Mouse (Mus musculus) myocyte (in vitro differentiated cells): ENCODE measurements around the gene Ralgps1.

Source experiments
- E2F4 ChIP-seq: IDR thresholded peaks from one replicate; pipeline ENCODE4 v1.6.1; 2011; ENCODE audit warnings: mild to moderate bottlenecking, control low read depth, moderate library complexity; ENCODE audit not compliant: insufficient read depth
- POLR2AphosphoS2 ChIP-seq: IDR thresholded peaks from one replicate; pipeline ENCODE4 v1.6.1; 2011; ENCODE audit warnings: low read depth, control low read depth; ENCODE audit not compliant: insufficient read length
- REST ChIP-seq: IDR thresholded peaks from one replicate; pipeline ENCODE4 v1.6.1; 2011; ENCODE audit warnings: mild to moderate bottlenecking, control low read depth, moderate library complexity; ENCODE audit not compliant: insufficient read depth, insufficient read length

DNA sequence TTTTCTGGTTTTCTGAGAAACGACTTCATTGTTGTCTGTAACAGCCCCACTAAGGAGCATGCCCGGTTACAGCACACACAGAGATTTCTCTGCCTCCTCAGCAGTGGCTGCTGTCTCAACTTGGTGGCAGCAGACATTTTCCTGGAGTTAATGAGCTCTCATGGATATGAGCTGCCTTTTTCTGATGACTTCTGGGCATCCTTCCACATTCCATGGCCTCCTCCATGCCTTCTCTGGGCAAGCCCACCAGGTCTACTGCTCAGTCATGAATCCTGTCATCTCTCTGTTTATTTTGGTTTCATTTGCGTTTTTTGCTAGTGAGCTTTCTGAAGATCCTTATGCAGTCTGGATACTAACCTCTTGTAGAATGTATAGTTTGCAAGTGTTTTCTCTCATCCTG is 45.9 kb downstream of the Ralgps1 start:
- no peak for TF ChIP-seq REST
- TF ChIP-seq POLR2AphosphoS2: no peak
- no peak for TF ChIP-seq E2F4
